Mouse (Mus musculus): ENCODE data around the gene Podn. TPM values are rescaled to one million over a fixed set of nuclear protein-coding genes. Genes with fewer than 3 reads are reported as not detected.

The Podn gene
- polyA plus RNA-seq, 1 experiment from 2014 or later, result 0.05 TPM

- WGBS, result 46% methylated on average over 10 of the region's 10 CpGs
- peaks cover 8% of the 10 kb centered on the region; the same call in 1 of the 2 replicates for H3K9me3 ChIP-seq
- no peak overlapping the region for H3K4me3 ChIP-seq
- peaks cover 11% of the 10 kb centered on the region; the same call in 1 of the 2 replicates for H3K27me3 ChIP-seq (replicated peaks)
- no peak for ATAC-seq (ENCODE audit: extremely low read depth, insufficient number of reproducible peaks, low FRiP score, low TSS enrichment)
- H3K27ac ChIP-seq (replicated peaks), result no peak overlapping the region
- H3K36me3 ChIP-seq, result no peaks in the 10 kb centered on the region
- H3K4me2 ChIP-seq, result no peak overlapping the region
- no peak overlapping the region for H3K9ac ChIP-seq
- H3K4me1 ChIP-seq, result peaks cover 26% of the 10 kb centered on the region
Observed at GRCm38 (mm10) chr4:108018241-108018923, 77.9 kb downstream of the Podn start.

GRCm38 (mm10) chr4:108017839-108018238 lies 78.4 kb downstream of the Podn start:
- H3K9me3 ChIP-seq, result peaks cover 8% of the 10 kb centered on the region; the same call in 1 of the 2 replicates
- peaks cover 26% of the 10 kb centered on the region for H3K4me1 ChIP-seq
- H3K27me3 ChIP-seq (replicated peaks), result peaks cover 11% of the 10 kb centered on the region; the same call in 1 of the 2 replicates
- H3K4me2 ChIP-seq, result no peak overlapping the region
- H3K36me3 ChIP-seq, result no peaks in the 10 kb centered on the region
- WGBS, result 72% methylated on average over 7 of the region's 7 CpGs
- no peak overlapping the region for H3K27ac ChIP-seq (replicated peaks)
- H3K4me3 ChIP-seq, result no peak overlapping the region
- H3K9ac ChIP-seq, result no peak overlapping the region
- no peak for ATAC-seq (ENCODE audit: extremely low read depth, insufficient number of reproducible peaks, low FRiP score, low TSS enrichment)

- H3K27ac ChIP-seq (replicated peaks), result no peak overlapping the region
- WGBS, result 69% methylated on average over 3 of the region's 3 CpGs
- H3K27me3 ChIP-seq (replicated peaks), result peaks cover 6% of the 10 kb centered on the region; the same call in 1 of the 2 replicates
- H3K4me2 ChIP-seq, result no peak overlapping the region
- H3K9me3 ChIP-seq, result peaks cover 8% of the 10 kb centered on the region; the same call in 1 of the 2 replicates
- H3K4me1 ChIP-seq, result peaks cover 23% of the 10 kb centered on the region
- H3K4me3 ChIP-seq, result no peak overlapping the region
- no peak overlapping the region for H3K9ac ChIP-seq
- no peaks in the 10 kb centered on the region for H3K36me3 ChIP-seq
- no peak for ATAC-seq (ENCODE audit: extremely low read depth, insufficient number of reproducible peaks, low FRiP score, low TSS enrichment)
Observed at GRCm38 (mm10) chr4:108016321-108016720, 79.9 kb downstream of the Podn start.

GRCm38 (mm10) chr4:108015067-108015765 lies 81.0 kb downstream of the Podn start:
- Histone ChIP-seq H3K9me3 (peaks cover 3% of the 10 kb centered on the region; the same call in 1 of the 2 replicates), H3K9ac (no peak overlapping the region), H3K4me3 (no peak overlapping the region), H3K27me3 (replicated peaks) (peaks cover 6% of the 10 kb centered on the region; the same call in 1 of the 2 replicates), H3K4me2 (no peak overlapping the region), H3K4me1 (peaks cover 23% of the 10 kb centered on the region), H3K27ac (replicated peaks) (no peak overlapping the region), H3K36me3 (no peaks in the 10 kb centered on the region)
- ATAC-seq (ENCODE audit: extremely low read depth, insufficient number of reproducible peaks, low FRiP score, low TSS enrichment), result no peak
- WGBS, result 65% methylated on average over 14 of the region's 14 CpGs

- WGBS, result 86% methylated on average over 2 of the region's 2 CpGs
- peaks cover 6% of the 10 kb centered on the region for H3K27me3 ChIP-seq (replicated peaks)
Observed at GRCm38 (mm10) chr4:108014466-108014865, 81.8 kb downstream of the Podn start.

GRCm38 (mm10) chr4:108008541-108008940 lies 87.7 kb downstream of the Podn start:
- no peak overlapping the region for H3K9ac ChIP-seq
- H3K4me1 ChIP-seq, result peaks cover 14% of the 10 kb centered on the region
- H3K27ac ChIP-seq (replicated peaks), result no peak overlapping the region
- WGBS, result 49% methylated on average over 8 of the region's 8 CpGs
- no peak overlapping the region for H3K4me2 ChIP-seq
- H3K4me3 ChIP-seq, result no peak overlapping the region
- H3K27me3 ChIP-seq (replicated peaks), result peaks cover 17% of the 10 kb centered on the region
- ATAC-seq (ENCODE audit: extremely low read depth, insufficient number of reproducible peaks, low FRiP score, low TSS enrichment), result no peak
- H3K9me3 ChIP-seq, result no peaks in the 10 kb centered on the region
- no peaks in the 10 kb centered on the region for H3K36me3 ChIP-seq

More at GRCm38 (mm10) chr4:108014466-108014865, 81.8 kb downstream of the Podn start:
- Histone ChIP-seq H3K27ac (replicated peaks) (no peak overlapping the region), H3K36me3 (no peaks in the 10 kb centered on the region), H3K4me3 (no peak overlapping the region), H3K4me1 (peaks cover 21% of the 10 kb centered on the region), H3K9me3 (no peaks in the 10 kb centered on the region), H3K9ac (no peak overlapping the region), H3K4me2 (no peak overlapping the region)
- no peak for ATAC-seq (ENCODE audit: extremely low read depth, insufficient number of reproducible peaks, low FRiP score, low TSS enrichment)

- Histone ChIP-seq H3K4me2 (no peak overlapping the region), H3K4me1 (peaks cover 14% of the 10 kb centered on the region), H3K4me3 (no peak overlapping the region), H3K9me3 (no peaks in the 10 kb centered on the region), H3K27me3 (replicated peaks) (peaks cover 17% of the 10 kb centered on the region), H3K36me3 (no peaks in the 10 kb centered on the region), H3K27ac (replicated peaks) (no peak overlapping the region), H3K9ac (no peak overlapping the region)
- WGBS, result 72% methylated on average over 7 of the region's 7 CpGs
- ATAC-seq (ENCODE audit: extremely low read depth, insufficient number of reproducible peaks, low FRiP score, low TSS enrichment), result no peak
Observed at GRCm38 (mm10) chr4:108007532-108008103, 88.6 kb downstream of the Podn start.

- H3K4me2 ChIP-seq, result no peak overlapping the region
- H3K27ac ChIP-seq (replicated peaks), result 0 out of 2 replicates have a peak overlapping the region, but pooled peaks have one; percentile 9
- ATAC-seq (ENCODE audit: extremely low read depth, insufficient number of reproducible peaks, low FRiP score, low TSS enrichment), result no peak
- H3K4me1 ChIP-seq, result peaks cover 14% of the 10 kb centered on the region
- peaks cover 17% of the 10 kb centered on the region for H3K27me3 ChIP-seq (replicated peaks)
- no peak overlapping the region for H3K4me3 ChIP-seq
- H3K36me3 ChIP-seq, result no peaks in the 10 kb centered on the region
- H3K9me3 ChIP-seq, result no peaks in the 10 kb centered on the region
- WGBS, result 50% methylated on average over 7 of the region's 7 CpGs
- H3K9ac ChIP-seq, result 0 out of 2 replicates have a peak overlapping the region, but pooled peaks have one; percentile 28
Observed at GRCm38 (mm10) chr4:108005328-108005727, 90.9 kb downstream of the Podn start.

GRCm38 (mm10) chr4:107999380-107999779 lies 96.9 kb downstream of the Podn start:
- no peak overlapping the region for H3K27ac ChIP-seq (replicated peaks)
- H3K9ac ChIP-seq, result no peak overlapping the region
- H3K4me1 ChIP-seq, result peaks cover 12% of the 10 kb centered on the region
- ATAC-seq (ENCODE audit: extremely low read depth, insufficient number of reproducible peaks, low FRiP score, low TSS enrichment), result no peak
- H3K4me2 ChIP-seq, result 0 out of 2 replicates have a peak overlapping the region, but pooled peaks have one; percentile 19
- H3K9me3 ChIP-seq, result peaks cover 7% of the 10 kb centered on the region; the same call in 1 of the 2 replicates
- peaks cover 5% of the 10 kb centered on the region; the same call in 1 of the 2 replicates for H3K27me3 ChIP-seq (replicated peaks)
- H3K36me3 ChIP-seq, result no peaks in the 10 kb centered on the region
- no peak overlapping the region for H3K4me3 ChIP-seq
- 73% methylated on average over 1 of the region's 1 CpGs for WGBS

GRCm38 (mm10) chr4:107998641-107999332 lies 97.5 kb downstream of the Podn start:
- H3K27me3 ChIP-seq (replicated peaks), result peaks cover 4% of the 10 kb centered on the region; the same call in 1 of the 2 replicates
- H3K4me3 ChIP-seq, result no peak overlapping the region
- H3K36me3 ChIP-seq, result no peaks in the 10 kb centered on the region
- H3K9ac ChIP-seq, result no peak overlapping the region
- H3K4me2 ChIP-seq, result peak overlapping the region; percentile 19; the same call in 1 of the 2 replicates
- ATAC-seq (ENCODE audit: extremely low read depth, insufficient number of reproducible peaks, low FRiP score, low TSS enrichment), result no peak
- WGBS, result 28% methylated on average over 11 of the region's 11 CpGs
- peaks cover 12% of the 10 kb centered on the region for H3K4me1 ChIP-seq
- H3K27ac ChIP-seq (replicated peaks), result no peak overlapping the region
- peaks cover 7% of the 10 kb centered on the region; the same call in 1 of the 2 replicates for H3K9me3 ChIP-seq

Data from heart, embryonic 13.5 days (tissue).